Mouse (Mus musculus) cortical plate, adult 2 months (tissue): Measurements from ENCODE around the gene Pde4dip.

Experiments used
- CTCF ChIP-seq: fragments of 200-500 bp; IDR thresholded peaks from 2 replicates; pipeline ENCODE4 v1.5.1; 2011; ENCODE audit warnings: mild to moderate bottlenecking, control low read depth, low read length; ENCODE audit not compliant: insufficient read depth; ENCODE audit errors: extremely low read depth
- POLR2A ChIP-seq: fragments of 200-500 bp; IDR thresholded peaks from 2 replicates; pipeline ENCODE4 v1.6.1; 2011; ENCODE audit warnings: mild to moderate bottlenecking, low read length, control low read depth; ENCODE audit not compliant: insufficient read depth; ENCODE audit errors: extremely low read depth

DNA sequence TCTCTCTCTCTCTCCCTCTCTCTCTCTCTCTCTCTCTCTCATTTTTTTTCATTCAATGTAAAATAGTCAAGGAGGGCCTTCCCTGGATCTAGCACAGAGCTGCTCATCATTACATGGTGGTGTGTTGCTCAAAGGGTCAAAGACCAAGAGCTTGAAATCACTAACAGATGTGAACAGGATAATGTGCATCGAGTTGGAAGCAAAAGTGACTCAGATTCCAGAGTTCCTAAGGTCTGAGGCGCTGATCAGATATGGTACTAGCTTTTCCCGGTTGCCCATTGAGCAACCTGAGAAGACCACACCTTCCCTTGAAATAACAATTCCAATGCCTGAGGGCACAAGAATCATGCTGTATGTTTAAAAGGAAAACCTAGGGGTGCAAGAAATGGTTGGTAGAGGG is 9.9 kb upstream of the Pde4dip start:
- no peak for TF ChIP-seq CTCF
- no peak for TF ChIP-seq POLR2A
